Mouse (Mus musculus): ENCODE data around the gene Il5ra.

GRCm38 (mm10) chr6:106793621-106794020 is 44.8 kb upstream of the Il5ra start:
- no peak for TF ChIP-seq CTCF (IDR thresholded peaks at IDR 0.05; ENCODE audit: insufficient read depth, low read depth, low read length)
- no peak for TF ChIP-seq POLR2A (IDR thresholded peaks at IDR 0.05; ENCODE audit: insufficient read depth, low read depth, low read length)

Data from olfactory bulb, adult 2 months (tissue).